Mouse (Mus musculus): ENCODE results near the gene Abcb10. TPM values are rescaled to one million over a fixed set of nuclear protein-coding genes. Genes with fewer than 3 reads are reported as not detected.
A peak's percentile ranks its signal among the peaks of the same experiment; 100 is the strongest.

The Abcb10 gene
- polyA plus RNA-seq, 1 experiment, result 7.1 TPM

- no peak overlapping the region for H3K4me3 ChIP-seq (ENCODE audit: insufficient read depth, low read length)
- H3K27ac ChIP-seq (ENCODE audit: insufficient read depth, low read depth, low read length), result no peak overlapping the region
- peaks cover 20% of the 10 kb centered on the region for H3K4me1 ChIP-seq (ENCODE audit: control insufficient read depth, insufficient read depth, low read length)
- TF ChIP-seq CTCF (IDR thresholded peaks at IDR 0.05; ENCODE audit: low read depth, low read length), result no peak
Measured at GRCm38 (mm10) chr8:124011580-124011979, 28.7 kb upstream of the Abcb10 start.

- Histone ChIP-seq H3K27ac (ENCODE audit: insufficient read depth, low read depth, low read length) (peak overlapping the region; percentile 35), H3K4me1 (ENCODE audit: control insufficient read depth, insufficient read depth, low read length) (peaks cover 21% of the 10 kb centered on the region), H3K4me3 (ENCODE audit: insufficient read depth, low read length) (no peak overlapping the region)
- TF ChIP-seq POLR2A (IDR thresholded peaks at IDR 0.05; ENCODE audit: borderline replicate concordance, low read depth, low read length), result no peak
- TF ChIP-seq CTCF (IDR thresholded peaks at IDR 0.05; ENCODE audit: low read depth, low read length), result no peak
Measured at GRCm38 (mm10) chr8:124007829-124008228, 24.9 kb upstream of the Abcb10 start.

DNA sequence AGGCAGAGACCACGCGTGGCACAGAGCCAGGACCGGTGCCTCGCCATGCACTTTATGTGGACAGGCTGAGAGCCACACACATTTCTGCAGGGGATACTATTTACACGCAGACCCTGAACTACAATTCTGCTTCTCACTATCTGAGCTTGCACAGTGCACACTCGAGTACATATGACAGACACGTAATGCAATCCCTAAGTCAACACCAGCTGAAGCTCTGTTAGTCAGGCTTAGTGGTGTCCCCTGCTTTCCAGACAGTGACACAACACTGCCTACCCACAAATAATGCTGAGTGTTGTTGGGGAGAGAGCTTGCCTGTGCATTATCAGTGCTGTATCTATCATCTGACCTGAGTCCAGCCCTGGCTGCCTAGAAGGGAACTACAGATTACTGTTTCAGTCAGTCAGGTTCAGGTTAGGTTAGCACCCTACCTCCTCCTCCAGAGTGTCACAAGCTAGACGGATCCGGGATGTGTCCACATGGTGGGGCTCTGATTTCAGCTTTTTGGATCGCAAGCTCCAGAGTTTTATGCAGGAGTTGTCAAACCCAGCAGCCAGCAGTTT, 19.7 kb upstream of the Abcb10 start:
- TF ChIP-seq POLR2A (IDR thresholded peaks at IDR 0.05; ENCODE audit: borderline replicate concordance, low read depth, low read length), result no peak
- no peak for TF ChIP-seq CTCF (IDR thresholded peaks at IDR 0.05; ENCODE audit: low read depth, low read length)
- Histone ChIP-seq H3K4me1 (ENCODE audit: control insufficient read depth, insufficient read depth, low read length) (peaks cover 13% of the 10 kb centered on the region), H3K4me3 (ENCODE audit: insufficient read depth, low read length) (no peak overlapping the region), H3K27ac (ENCODE audit: insufficient read depth, low read depth, low read length) (no peak overlapping the region)

GRCm38 (mm10) chr8:123999568-123999967, 16.6 kb upstream of the Abcb10 start:
- H3K27ac ChIP-seq (ENCODE audit: insufficient read depth, low read depth, low read length), result no peak overlapping the region
- no peak overlapping the region for H3K4me3 ChIP-seq (ENCODE audit: insufficient read depth, low read length)
- H3K4me1 ChIP-seq (ENCODE audit: control insufficient read depth, insufficient read depth, low read length), result peaks cover 8% of the 10 kb centered on the region
- TF ChIP-seq POLR2A (IDR thresholded peaks at IDR 0.05; ENCODE audit: borderline replicate concordance, low read depth, low read length) (no peak), CTCF (IDR thresholded peaks at IDR 0.05; ENCODE audit: low read depth, low read length) (no peak)

- TF ChIP-seq CTCF (IDR thresholded peaks at IDR 0.05; ENCODE audit: low read depth, low read length) (no peak), POLR2A (IDR thresholded peaks at IDR 0.05; ENCODE audit: borderline replicate concordance, low read depth, low read length) (no peak)
- no peak overlapping the region for H3K27ac ChIP-seq (ENCODE audit: insufficient read depth, low read depth, low read length)
- H3K4me3 ChIP-seq (ENCODE audit: insufficient read depth, low read length), result no peak overlapping the region
- H3K4me1 ChIP-seq (ENCODE audit: control insufficient read depth, insufficient read depth, low read length), result no peaks in the 10 kb centered on the region
Measured at GRCm38 (mm10) chr8:123993997-123994396, 11.1 kb upstream of the Abcb10 start.

- H3K4me3 ChIP-seq (ENCODE audit: insufficient read depth, low read length), result no peak overlapping the region
- TF ChIP-seq CTCF (IDR thresholded peaks at IDR 0.05; ENCODE audit: low read depth, low read length), result no peak
- no peak for TF ChIP-seq POLR2A (IDR thresholded peaks at IDR 0.05; ENCODE audit: borderline replicate concordance, low read depth, low read length)
- no peak overlapping the region for H3K27ac ChIP-seq (ENCODE audit: insufficient read depth, low read depth, low read length)
Measured at GRCm38 (mm10) chr8:123993597-123993996, 10.7 kb upstream of the Abcb10 start.

DNA sequence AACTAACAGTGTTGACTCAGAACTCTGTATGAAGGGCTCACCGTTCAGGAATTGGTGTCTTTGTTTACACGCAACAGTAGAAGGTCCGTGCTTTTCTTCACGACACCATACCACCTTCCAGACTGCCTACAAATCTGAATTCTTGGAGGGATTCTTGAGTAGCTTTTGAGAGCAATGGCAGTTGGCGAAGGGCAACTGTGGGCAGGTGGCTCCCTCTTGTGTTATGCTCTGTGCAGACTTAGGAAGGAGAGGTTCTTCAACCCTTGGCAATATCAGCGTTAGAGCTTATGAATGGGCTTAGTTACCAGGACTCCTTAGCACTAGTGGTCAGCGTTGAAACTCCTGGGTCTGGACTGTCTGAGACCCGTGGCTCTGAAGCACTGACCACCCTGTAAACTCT, 9.7 kb upstream of the Abcb10 start:
- no peak overlapping the region for H3K27ac ChIP-seq (ENCODE audit: insufficient read depth, low read depth, low read length)
- TF ChIP-seq CTCF (IDR thresholded peaks at IDR 0.05; ENCODE audit: low read depth, low read length) (no peak), POLR2A (IDR thresholded peaks at IDR 0.05; ENCODE audit: borderline replicate concordance, low read depth, low read length) (no peak)
- no peaks in the 10 kb centered on the region for H3K4me1 ChIP-seq (ENCODE audit: control insufficient read depth, insufficient read depth, low read length)
- no peak overlapping the region for H3K4me3 ChIP-seq (ENCODE audit: insufficient read depth, low read length)

More at GRCm38 (mm10) chr8:123993597-123993996, 10.7 kb upstream of the Abcb10 start:
- H3K4me1 ChIP-seq (ENCODE audit: control insufficient read depth, insufficient read depth, low read length), result no peaks in the 10 kb centered on the region

DNA sequence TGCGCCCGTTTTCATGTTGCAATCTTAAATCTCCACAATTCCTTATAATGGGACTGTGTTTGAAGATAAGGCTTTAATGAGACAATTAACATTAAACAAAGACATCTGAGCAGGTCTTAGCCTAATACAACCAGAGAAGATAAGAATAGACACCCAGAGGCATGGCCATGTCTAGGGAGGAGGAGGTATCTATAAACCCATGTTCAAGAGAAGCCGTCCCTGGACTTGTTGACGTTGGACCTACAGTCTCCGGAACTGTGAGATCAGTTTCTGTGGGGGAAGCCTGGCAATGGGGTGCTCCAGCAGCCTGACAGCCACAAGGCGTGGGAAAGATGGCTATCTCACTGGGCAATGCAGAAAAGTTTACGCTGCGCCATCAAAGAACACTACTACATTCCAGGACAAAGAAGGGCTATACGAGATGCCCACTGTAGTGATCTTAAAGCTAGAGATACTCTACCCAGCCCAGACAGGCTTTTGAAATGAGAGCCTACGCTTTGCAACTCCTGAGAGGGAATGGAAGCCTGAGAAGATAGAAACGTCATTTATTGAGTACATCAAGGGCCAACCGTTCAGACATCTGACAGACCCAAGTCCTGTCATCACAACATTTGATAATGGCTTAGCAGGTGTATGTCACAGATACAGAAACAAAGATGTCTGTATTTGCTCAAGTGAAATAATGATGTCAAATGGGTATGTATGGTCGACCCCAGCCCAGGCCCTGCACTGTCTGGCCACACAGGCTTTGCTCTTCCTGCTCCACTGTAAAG, 7.5 kb upstream of the Abcb10 start:
- no peak overlapping the region for H3K27ac ChIP-seq (ENCODE audit: insufficient read depth, low read depth, low read length)
- no peaks in the 10 kb centered on the region for H3K4me1 ChIP-seq (ENCODE audit: control insufficient read depth, insufficient read depth, low read length)
- H3K4me3 ChIP-seq (ENCODE audit: insufficient read depth, low read length), result no peak overlapping the region

GRCm38 (mm10) chr8:123989128-123989527, 6.2 kb upstream of the Abcb10 start:
- peaks cover under 1% of the 10 kb centered on the region; the same call in 1 of the 2 replicates for H3K4me1 ChIP-seq (ENCODE audit: control insufficient read depth, insufficient read depth, low read length)
- H3K27ac ChIP-seq (ENCODE audit: insufficient read depth, low read depth, low read length), result no peak overlapping the region
- TF ChIP-seq CTCF (IDR thresholded peaks at IDR 0.05; ENCODE audit: low read depth, low read length), result no peak
- no peak for TF ChIP-seq POLR2A (IDR thresholded peaks at IDR 0.05; ENCODE audit: borderline replicate concordance, low read depth, low read length)
- H3K4me3 ChIP-seq (ENCODE audit: insufficient read depth, low read length), result no peak overlapping the region

More for the DNA sequence above, 7.5 kb upstream of the Abcb10 start:
- TF ChIP-seq CTCF (IDR thresholded peaks at IDR 0.05; ENCODE audit: low read depth, low read length) (no peak), POLR2A (IDR thresholded peaks at IDR 0.05; ENCODE audit: borderline replicate concordance, low read depth, low read length) (no peak)

DNA sequence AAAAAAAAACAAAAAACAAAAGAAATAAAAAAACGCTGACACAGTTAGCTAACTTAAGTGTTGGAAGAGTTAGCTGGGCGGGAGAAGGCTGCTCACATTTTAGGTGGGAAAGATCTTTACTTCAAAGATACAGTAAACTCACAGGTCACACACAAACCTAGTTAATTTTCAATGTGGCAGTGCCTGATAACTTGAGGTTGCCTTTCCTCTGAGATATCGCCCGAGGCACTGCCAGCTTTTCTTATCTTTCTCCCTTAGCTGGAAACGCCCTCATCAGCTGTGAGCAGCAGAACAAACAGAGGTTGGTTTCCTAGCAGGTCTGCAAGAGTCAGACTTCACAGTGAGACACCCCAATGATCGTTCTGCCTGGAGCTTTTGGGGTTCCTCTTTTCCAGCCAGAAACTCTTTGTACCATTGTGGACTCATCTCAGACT, 5.7 kb upstream of the Abcb10 start:
- Histone ChIP-seq H3K4me3 (ENCODE audit: insufficient read depth, low read length) (no peak overlapping the region), H3K4me1 (ENCODE audit: control insufficient read depth, insufficient read depth, low read length) (peaks cover 4% of the 10 kb centered on the region; the same call in 1 of the 2 replicates), H3K27ac (ENCODE audit: insufficient read depth, low read depth, low read length) (no peak overlapping the region)
- TF ChIP-seq POLR2A (IDR thresholded peaks at IDR 0.05; ENCODE audit: borderline replicate concordance, low read depth, low read length), result no peak
- TF ChIP-seq CTCF (IDR thresholded peaks at IDR 0.05; ENCODE audit: low read depth, low read length), result no peak
